Mouse (Mus musculus) heart, postnatal 0 days (tissue): ENCODE results near the gene Cdh1. TPM values are rescaled to one million over a fixed set of nuclear protein-coding genes. Genes with fewer than 3 reads are reported as not detected.

Source experiments
- ATAC-seq: fragments of 200-750 bp; cut with Nextera tagmentation; 2 replicates; pipeline ENCODE4 v1.8.0; 2017; ENCODE audit warnings: low read depth, moderate number of reproducible peaks, moderate library complexity; ENCODE audit not compliant: insufficient read depth
- DNase-seq: peaks from one replicate; pipeline ENCODE4 v3.0.0-alpha.2; 2016; ENCODE audit warnings: low spot score
- H3K27ac ChIP-seq: fragments of 300-500 bp; sonication (generic); 2 replicates; pipeline ENCODE4 v1.5.1; 2014; ENCODE audit warnings: low read depth, mild to moderate bottlenecking
- H3K27me3 ChIP-seq: fragments of 300-500 bp; sonication (generic); 2 replicates; pipeline ENCODE4 v1.6.1; 2014; ENCODE audit warnings: low read length, mixed read lengths; ENCODE audit not compliant: control insufficient read depth, insufficient read depth
- H3K36me3 ChIP-seq: fragments of 300-500 bp; sonication (generic); replicated peaks from 2 replicates; pipeline ENCODE4 v1.6.1; 2014; ENCODE audit warnings: low read length, mixed read lengths; ENCODE audit not compliant: control insufficient read depth, insufficient read depth
- H3K4me1 ChIP-seq: fragments of 300-500 bp; sonication (generic); 2 replicates; pipeline ENCODE4 v1.6.1; 2014; ENCODE audit warnings: antibody characterized with exemption; ENCODE audit not compliant: control insufficient read depth, insufficient read depth
- H3K4me2 ChIP-seq: fragments of 300-500 bp; sonication (generic); 2 replicates; pipeline ENCODE4 v1.6.1; 2014; ENCODE audit warnings: low read depth, mild to moderate bottlenecking, low read length, moderate library complexity
- H3K4me3 ChIP-seq: fragments of 300-500 bp; sonication (generic); 2 replicates; pipeline ENCODE4 v1.5.1; 2014; ENCODE audit warnings: low read depth, low read length
- H3K9ac ChIP-seq: fragments of 300-500 bp; sonication (generic); replicated peaks from 2 replicates; pipeline ENCODE4 v1.6.1; 2014; ENCODE audit warnings: low read depth, low read length, mixed read lengths
- H3K9me3 ChIP-seq: fragments of 300-500 bp; sonication (generic); replicated peaks from 2 replicates; pipeline ENCODE4 v1.6.1; 2016; ENCODE audit warnings: low read length; ENCODE audit not compliant: control insufficient read depth
- CTCF ChIP-seq: IDR thresholded peaks from 2 replicates; pipeline ENCODE4 v1.5.1; 2016; ENCODE audit warnings: antibody characterized with exemption, control low read depth, low read depth
- EP300 ChIP-seq: IDR thresholded peaks from 2 replicates; pipeline ENCODE4 v1.6.1; 2016; ENCODE audit warnings: antibody characterized with exemption, low read depth
- WGBS: fragments of 180-500 bp; shearing (Covaris S2); extraction: QIAGEN DNeasy Blood & Tissue Kit; methylation state at CpG from one replicate; pipeline ENCODE4 v1.1.7; 2014; 5-methylcytosine and 5-hydroxymethylcytosine counted together
- polyA plus RNA-seq: library from polyadenylated mRNA; unstranded; fragments of >200 nt; fragmentation: Nextera tagmentation; extraction: Ambion mirVana; gene quantifications from 2 replicates; pipeline ENCODE4 v1.2.1, GENCODE M21; 2015
- total RNA-seq: library from RNA; depleted of rRNA; stranded (reverse); fragments of >200 nt; gene quantifications from 2 replicates; pipeline ENCODE4 v1.2.3, GENCODE M21; 2014; ENCODE audit warnings: low replicate concordance

Cdh1 gene
- total and polyA plus RNA-seq, 2 experiments from 2014 or later = 0.19 to 1.9 TPM

DNA sequence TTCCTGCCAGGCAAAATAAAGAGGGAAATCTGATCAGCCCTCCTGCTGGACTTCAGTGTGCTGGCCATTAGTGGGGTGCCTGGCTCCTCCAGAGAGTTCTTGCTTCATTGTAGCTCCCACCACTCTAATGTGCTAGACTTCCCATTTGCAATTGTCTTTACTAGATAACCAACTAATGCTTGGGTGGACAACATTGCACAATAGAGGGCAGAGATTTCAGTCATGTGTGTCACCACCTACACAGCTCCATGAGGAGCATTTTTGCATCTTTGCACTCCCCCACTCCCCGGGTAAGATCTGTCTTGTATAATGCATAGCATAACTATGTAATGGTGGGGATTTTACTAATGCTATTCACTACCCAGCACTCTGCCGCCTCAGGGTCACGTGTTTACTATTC is 21.6 kb downstream of the Cdh1 start:
- Histone ChIP-seq H3K27ac (no peak overlapping the region), H3K4me2 (no peak overlapping the region), H3K27me3 (no peaks in the 10 kb centered on the region), H3K4me1 (no peaks in the 10 kb centered on the region), H3K4me3 (no peak overlapping the region), H3K9ac (no peak overlapping the region), H3K9me3 (no peaks in the 10 kb centered on the region), H3K36me3 (no peaks in the 10 kb centered on the region)
- ATAC-seq (no peak), DNase-seq (no peak)
- WGBS = 77% methylated on average over 3 of the region's 3 CpGs
- TF ChIP-seq CTCF (no peak), EP300 (no peak)

DNA sequence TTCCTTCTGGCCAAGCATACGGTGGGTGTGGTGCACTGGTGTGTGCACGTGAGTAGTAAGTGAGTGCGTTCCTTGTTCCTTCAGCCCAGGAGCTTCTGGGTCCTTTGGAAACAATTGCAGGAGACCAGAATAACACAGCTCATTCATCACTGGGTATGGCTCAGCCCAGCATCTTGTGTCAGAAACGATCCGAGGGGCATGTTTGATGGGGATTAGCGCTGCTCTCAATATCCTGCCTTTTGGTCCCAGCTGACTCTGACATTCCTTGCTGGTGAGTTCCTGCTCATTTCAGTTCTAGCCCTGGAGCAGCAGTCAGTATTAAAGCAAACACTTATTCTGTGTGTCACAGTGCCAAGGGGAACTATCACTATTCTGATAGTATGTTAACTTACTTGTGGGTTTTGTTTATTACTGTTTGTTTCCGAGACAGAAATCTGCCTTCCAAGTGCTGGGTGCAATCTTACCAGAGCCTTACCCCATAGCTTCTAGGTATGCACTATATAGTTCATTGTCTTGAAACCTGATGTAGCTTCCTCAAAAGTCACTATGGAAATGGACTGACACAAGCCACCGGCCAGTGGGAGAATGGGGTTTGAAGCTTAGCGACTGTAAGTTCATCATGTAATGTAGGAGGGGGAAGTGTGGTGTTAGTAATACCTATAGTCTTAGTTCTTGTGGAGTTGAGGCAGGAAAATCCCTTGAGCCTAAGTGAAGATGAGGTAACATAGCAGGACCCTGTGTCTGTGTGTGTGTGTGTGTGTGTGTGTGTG is 23.1 kb downstream of the Cdh1 start:
- Histone ChIP-seq H3K36me3 (no peaks in the 10 kb centered on the region), H3K4me3 (no peak overlapping the region), H3K4me2 (no peak overlapping the region), H3K27me3 (no peaks in the 10 kb centered on the region), H3K9me3 (no peaks in the 10 kb centered on the region), H3K27ac (no peak overlapping the region), H3K4me1 (no peaks in the 10 kb centered on the region), H3K9ac (no peak overlapping the region)
- 67% methylated on average over 9 of the region's 9 CpGs for WGBS
- no peak for DNase-seq
- no peak for TF ChIP-seq CTCF
- TF ChIP-seq EP300 = no peak
- no peak for ATAC-seq

DNA sequence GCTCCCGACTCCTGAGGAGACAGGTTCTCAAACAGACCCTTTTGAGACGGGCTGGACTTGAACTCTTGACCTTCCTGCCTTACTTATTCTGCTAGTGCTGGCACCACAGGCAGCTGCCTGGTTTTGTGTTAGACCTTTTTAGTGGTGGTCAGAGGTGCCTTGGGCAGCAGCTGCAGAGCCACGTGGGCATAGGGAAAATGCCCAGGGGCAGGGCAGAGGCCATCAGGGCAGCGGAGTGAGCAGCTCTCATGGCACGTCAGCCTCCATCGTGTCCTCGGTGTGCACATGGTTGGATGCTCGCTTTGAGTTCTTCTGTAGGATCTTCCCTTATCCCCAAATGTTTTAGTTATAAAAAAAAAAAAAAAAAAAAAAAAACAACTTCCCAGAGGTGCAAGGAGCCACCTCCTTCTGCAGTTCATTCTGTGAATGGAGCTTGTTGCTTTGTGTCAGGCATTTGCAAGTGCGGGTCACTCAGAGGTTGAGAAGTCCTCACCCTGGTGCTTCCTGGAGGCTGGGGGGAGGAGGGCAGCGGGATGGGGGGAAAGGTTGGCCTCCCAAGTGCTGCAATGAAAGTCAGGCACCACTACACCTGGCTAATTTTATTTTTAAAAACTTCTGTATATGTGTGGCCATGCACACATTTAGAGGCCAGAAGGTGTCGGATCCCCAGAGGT is 25.3 kb downstream of the Cdh1 start:
- TF ChIP-seq CTCF (no peak), EP300 (no peak)
- Histone ChIP-seq H3K27me3 (no peaks in the 10 kb centered on the region), H3K36me3 (no peaks in the 10 kb centered on the region), H3K9me3 (no peaks in the 10 kb centered on the region), H3K9ac (no peak overlapping the region), H3K4me3 (no peak overlapping the region), H3K27ac (no peak overlapping the region), H3K4me2 (no peak overlapping the region), H3K4me1 (no peaks in the 10 kb centered on the region)
- ATAC-seq = no peak
- WGBS = 79% methylated on average over 11 of the region's 11 CpGs
- no peak for DNase-seq

DNA sequence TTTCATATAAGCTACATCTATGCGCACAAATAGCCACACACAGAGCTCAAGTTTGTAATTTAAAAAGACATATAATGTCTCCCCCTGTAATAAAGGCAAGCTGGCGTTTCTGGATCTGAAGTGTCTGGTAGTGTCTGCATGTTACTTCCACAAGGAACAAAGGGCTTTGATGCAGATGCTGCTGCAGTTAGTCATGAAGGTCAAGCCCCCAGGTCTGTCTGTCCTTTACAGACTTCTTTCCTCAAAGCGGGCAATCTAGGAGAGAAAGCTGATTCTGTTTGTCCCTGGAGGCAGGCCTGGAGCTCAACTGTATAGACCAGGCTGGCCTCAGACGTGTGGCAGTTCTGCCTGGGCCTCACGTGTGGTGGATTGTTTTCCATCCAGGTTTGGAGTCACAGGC is 26.3 kb downstream of the Cdh1 start:
- no peaks in the 10 kb centered on the region for H3K4me1 ChIP-seq
- H3K27ac ChIP-seq = no peak overlapping the region
- no peaks in the 10 kb centered on the region for H3K36me3 ChIP-seq
- no peak overlapping the region for H3K4me3 ChIP-seq
- no peak for TF ChIP-seq EP300
- TF ChIP-seq CTCF = no peak
- WGBS = 77% methylated on average over 5 of the region's 5 CpGs
- ATAC-seq = no peak
- H3K9ac ChIP-seq = no peak overlapping the region
- H3K27me3 ChIP-seq = no peaks in the 10 kb centered on the region
- H3K4me2 ChIP-seq = no peak overlapping the region
- H3K9me3 ChIP-seq = no peaks in the 10 kb centered on the region
- no peak for DNase-seq

DNA sequence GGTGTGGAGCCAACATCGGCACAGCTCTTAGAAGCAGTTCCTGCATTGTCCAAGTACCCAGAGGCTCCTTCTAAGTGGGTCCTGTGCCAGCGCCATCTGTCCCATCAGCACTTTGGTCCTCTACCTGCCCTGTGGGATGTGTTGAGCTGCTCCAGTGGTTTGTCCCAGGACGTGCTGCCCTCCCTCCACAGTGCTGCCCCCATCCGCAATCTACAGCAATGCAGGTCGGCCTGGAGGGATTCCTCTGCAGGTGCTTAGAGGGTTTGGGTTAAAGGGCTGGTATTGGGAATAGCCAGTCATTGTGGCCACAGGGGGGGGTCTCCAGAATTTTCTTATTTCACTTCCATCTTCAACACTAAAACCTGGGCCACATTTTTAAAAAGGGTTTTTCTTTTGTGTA is 28.8 kb downstream of the Cdh1 start:
- no peak overlapping the region for H3K4me2 ChIP-seq
- no peak overlapping the region for H3K27ac ChIP-seq
- H3K4me3 ChIP-seq = no peak overlapping the region
- H3K36me3 ChIP-seq = no peaks in the 10 kb centered on the region
- ATAC-seq (no peak), DNase-seq (no peak)
- TF ChIP-seq EP300 = no peak
- no peak for TF ChIP-seq CTCF
- no peaks in the 10 kb centered on the region for H3K4me1 ChIP-seq
- 50% methylated on average over 5 of the region's 5 CpGs for WGBS
- H3K9ac ChIP-seq = no peak overlapping the region
- H3K9me3 ChIP-seq = no peaks in the 10 kb centered on the region
- no peaks in the 10 kb centered on the region for H3K27me3 ChIP-seq
